Mouse (Mus musculus): ENCODE data around the gene Gmfb.

Gmfb gene

GRCm38 (mm10) chr14:46803259-46803658, 18.8 kb downstream of the Gmfb start:
- DNase-seq (ENCODE audit: low read depth, low spot score), result no peak

DNA sequence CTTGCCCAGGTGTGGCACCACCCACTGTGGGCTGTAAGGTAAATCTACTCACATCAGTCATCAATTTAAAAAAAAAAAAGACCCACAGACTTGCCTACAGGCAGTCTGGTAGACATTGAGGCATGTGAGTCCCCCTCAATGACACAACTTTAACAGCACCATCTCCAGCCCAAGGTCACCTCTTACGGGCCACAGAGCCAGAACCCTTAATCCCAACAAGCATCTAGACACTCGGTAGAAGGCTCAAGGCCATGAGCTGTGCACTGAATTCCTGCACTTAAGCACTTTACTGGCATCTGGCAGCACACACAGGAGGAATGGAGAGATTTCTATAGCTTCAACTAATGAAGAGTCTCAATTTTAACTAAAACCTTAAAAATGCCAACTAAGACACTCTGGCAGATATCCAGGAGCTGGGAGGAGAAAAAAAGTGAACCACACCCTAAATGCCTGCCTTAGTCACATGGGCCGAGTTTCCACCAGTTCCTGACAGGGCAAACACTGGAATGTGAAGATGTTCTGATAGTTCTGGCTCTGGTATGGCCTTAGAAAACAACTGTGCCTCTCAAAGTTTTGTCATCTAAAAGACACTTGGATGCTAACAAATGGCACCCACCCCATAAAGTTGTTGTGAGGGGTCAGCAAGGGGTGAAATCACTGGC, 21.2 kb downstream of the Gmfb start:
- DNase-seq (ENCODE audit: low read depth, low spot score), result no peak

GRCm38 (mm10) chr14:46794157-46794556, 27.9 kb downstream of the Gmfb start:
- DNase-seq (ENCODE audit: low read depth, low spot score), result no peak

- DNase-seq (ENCODE audit: low read depth, low spot score), result no peak
These were observed 31.3 kb downstream of the Gmfb start for GRCm38 (mm10) chr14:46790723-46791122.

DNA sequence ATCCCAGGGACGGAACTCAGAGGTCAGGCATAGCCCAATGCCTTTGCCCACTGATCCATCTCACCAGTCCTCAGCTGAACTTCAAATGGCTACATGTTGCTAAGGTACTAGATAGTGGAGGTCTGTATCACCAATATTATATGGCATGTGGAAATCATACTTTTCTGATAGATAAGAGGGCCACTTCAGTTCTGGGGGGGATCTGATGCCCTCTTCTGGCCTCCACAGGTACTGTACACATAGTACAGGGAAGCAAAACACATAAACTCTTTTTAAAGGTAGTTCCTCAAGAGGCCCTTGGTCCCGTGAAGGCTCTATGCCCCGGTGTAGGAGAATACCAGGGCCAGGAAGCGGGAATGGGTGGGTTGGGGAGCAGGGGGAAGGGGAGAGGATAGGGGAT, 31.7 kb downstream of the Gmfb start:
- no peak for DNase-seq (ENCODE audit: low read depth, low spot score)

DNA sequence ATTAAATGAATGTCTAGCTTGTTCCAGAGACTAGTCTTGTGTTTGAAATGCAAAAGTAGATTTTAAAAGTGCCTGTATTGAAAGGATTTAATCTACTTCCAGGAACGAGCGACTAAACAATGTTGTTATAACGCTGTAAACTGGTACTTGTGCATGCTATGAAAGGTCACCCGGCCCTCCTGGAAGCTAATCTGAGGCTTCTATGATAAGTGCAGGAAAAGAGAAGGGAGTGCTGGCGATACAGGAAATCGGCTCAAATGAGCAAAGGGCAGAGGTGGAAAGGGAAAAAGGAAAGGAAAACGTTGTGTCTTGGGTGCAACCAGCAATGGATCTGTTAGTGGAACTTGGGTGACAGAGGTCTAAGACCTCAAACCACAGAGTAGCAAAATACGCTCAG, 33.5 kb downstream of the Gmfb start:
- no peak for DNase-seq (ENCODE audit: low read depth, low spot score)

GRCm38 (mm10) chr14:46787787-46788504, 34.1 kb downstream of the Gmfb start, which contains the start of gene Cnih1:
Gene Cnih1 (minus strand): TSS chr14:46788411.
- DNase-seq (ENCODE audit: low read depth, low spot score), result peak; percentile 79

DNA sequence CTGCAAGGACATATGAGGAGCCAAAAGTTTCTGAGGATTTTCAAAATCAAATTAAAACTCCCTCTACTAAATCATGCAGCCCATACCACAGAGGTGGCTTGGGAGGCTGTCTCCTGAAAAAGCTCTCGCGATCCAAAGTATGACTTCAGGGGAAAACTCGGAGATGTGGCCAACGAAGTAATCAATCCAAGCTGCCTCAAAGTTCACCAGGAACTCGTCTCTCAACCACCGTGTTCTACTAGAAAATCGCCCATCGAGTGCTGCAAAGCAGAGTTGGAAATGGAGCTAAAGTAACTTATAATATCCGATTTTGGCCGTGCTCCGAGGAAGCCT, 34.6 kb downstream of the Gmfb start:
- no peak for DNase-seq (ENCODE audit: low read depth, low spot score)

GRCm38 (mm10) chr14:46785247-46785646, 36.8 kb downstream of the Gmfb start:
- no peak for DNase-seq (ENCODE audit: low read depth, low spot score)

DNA sequence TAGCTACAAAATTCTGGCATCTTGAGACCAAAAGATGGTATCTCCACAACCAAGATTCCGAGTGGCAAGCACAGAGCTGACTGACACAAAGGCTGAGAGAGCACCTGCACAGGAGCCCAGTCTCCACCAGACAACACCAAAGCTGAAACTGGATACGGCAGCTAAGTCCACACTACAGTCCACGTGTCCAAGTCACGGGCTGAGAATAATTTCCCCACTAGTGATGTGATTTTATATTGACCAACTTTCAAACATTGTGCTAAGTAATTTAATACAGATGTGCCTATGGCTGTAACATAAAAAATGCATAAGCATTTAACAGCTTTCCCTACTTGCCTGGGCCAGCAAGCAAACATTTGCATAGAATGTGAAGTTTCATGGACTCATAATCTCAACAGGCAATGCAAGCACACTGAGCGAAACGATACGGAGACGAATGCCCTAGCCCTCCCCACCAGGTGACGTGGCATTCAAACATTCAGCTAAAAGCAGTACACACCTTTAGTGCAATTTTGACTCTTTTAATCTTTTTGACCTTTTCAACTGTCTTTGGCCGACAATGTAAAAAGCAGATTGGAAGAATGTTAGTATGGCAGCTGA, 38.6 kb downstream of the Gmfb start:
- no peak for DNase-seq (ENCODE audit: low read depth, low spot score)

DNA sequence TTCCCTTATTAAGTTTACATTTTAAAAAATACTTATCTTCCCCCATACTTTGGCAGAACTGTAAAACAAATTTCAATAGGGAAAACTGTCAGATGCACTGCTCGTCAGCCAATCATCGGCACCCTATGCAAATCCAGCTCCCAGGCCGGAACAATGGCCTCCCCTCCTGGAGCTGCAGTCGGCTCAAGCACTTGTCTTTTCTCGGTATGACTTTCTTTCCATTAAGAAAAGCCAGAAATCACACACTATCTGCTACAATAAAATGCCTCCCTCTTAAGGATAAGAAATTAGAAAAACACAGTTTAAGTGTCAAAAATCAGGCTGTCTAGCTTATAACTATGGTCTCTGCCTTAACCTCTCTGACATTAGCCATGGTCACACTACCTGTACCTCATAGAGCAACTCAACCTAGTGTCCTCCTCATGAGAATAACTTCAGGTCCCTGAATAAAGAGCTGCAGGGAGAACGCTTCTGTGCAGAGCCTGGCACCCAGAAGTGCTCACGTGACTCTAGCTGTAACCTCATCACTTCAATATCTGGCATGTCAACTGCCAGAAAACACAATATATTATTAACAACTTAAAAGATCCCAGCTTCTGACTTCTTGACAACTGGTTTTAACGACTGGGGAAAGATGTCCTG, 39.7 kb downstream of the Gmfb start:
- DNase-seq (ENCODE audit: low read depth, low spot score), result no peak

DNA sequence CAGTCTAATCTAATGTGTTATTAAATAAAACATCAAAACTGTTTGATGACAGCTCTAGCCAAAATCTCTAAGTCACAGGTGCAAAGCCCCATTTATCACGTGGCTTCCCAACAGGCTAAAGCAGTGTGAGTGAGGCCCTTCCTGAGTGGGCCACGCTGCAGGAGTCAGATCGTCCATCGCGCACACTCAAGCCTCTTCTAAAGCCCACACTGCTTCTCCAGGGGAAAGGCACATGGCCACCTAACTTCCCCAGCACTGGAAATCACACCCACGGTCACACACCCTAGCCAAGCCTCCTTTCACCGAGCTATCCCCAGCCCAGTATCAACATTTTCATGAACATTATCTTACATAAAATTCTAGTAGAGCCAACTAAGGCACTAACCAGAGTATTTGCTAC, 41.0 kb downstream of the Gmfb start:
- DNase-seq (ENCODE audit: low read depth, low spot score), result no peak

DNA sequence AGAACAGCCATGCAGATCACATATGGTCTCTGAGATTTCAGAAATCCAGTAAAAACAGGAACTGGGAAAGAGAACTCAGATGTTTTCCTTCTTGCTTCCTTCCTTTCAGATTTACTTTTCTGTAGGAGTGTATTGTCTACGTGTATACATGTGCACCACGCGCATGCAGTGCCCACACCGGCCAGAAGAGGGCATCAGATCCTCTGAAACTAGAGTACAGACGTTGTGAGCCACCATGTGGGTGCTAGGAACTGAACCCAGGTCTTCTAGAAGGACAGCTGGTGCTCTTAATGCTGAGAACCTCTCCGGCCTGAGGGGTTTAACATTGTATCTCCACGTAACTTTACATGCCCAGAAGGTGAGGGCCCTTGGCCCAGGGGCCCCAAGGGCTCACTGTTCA, 42.8 kb downstream of the Gmfb start:
- DNase-seq (ENCODE audit: low read depth, low spot score), result no peak

GRCm38 (mm10) chr14:46778756-46779155, 43.3 kb downstream of the Gmfb start:
- DNase-seq (ENCODE audit: low read depth, low spot score), result no peak

DNA sequence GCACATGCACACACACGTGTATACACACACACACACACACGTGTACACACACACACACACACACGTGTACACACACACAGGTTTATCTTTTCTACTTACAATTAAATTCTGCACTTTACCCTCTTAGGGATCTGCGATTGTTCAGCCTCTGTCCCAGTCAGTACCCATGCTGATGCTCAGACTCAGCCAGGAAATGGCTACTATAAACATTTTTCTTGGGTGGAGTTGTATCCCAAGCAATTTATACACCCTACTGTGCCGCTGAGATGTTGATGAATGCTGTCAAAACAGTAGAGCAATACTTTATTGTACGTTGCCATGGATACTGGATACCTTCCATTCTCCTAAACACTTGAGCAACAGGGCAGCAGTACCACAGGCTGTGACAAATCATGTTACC, 52.0 kb downstream of the Gmfb start:
- no peak for DNase-seq (ENCODE audit: low read depth, low spot score)

DNA sequence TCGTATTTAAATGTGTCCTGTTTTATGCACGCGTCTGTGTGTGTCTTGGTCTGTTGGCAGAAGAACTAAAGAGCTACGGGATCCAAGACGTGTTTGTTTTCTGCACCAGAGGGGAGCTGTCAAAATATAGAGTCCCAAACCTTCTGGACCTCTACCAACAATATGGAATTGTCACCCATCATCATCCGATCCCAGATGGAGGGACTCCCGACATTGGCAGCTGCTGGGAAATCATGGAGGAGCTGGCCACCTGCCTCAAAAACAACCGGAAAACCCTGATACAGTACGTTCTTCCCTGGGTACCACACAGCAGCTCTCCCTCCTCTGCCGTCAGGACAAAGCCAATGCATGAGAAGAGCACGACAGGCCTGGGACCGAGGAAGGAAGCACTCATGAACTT, 54.9 kb downstream of the Gmfb start:
- DNase-seq (ENCODE audit: low read depth, low spot score), result no peak

- DNase-seq (ENCODE audit: low read depth, low spot score), result no peak
These were observed 60.9 kb downstream of the Gmfb start for GRCm38 (mm10) chr14:46761186-46761585.

DNA sequence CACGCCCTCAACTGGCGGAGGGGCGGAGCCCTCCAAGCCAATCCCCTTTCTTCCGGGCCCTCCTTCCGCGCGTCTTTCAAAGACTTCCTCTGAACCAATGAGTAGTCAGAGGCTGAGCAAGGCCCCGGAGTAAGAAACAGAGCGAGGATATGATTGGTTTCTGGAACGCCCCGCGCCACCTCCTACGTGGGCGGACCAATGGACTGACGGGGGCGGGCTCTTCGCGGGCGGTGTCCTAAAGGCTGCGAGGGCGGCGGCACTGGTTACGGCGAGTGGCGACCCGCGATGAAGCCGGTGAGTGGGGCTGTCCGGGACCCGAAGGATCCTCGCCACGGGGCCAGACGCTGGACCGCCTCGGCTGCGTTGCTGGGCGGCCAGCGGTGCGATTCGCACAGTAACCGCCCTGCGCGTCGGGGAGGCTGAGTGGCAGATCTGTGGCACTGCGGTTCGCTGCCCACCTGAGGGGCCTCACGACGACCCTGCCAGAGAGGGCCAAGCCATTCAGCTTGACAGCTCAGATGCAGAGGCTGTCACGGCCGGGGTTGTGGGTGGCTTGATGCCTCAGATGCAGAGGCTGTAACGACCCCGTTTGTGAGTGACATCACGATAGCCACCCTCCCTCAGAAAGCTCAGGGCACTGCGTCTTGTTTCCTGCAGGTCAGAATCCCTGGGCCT, 61.5 kb downstream of the Gmfb start, which contains the start of gene Cdkn3:
Gene Cdkn3 (plus strand): TSS at position 187 of the 675 bp plus-strand sequence.
- peak; percentile 67 for DNase-seq (ENCODE audit: low read depth, low spot score)

DNA sequence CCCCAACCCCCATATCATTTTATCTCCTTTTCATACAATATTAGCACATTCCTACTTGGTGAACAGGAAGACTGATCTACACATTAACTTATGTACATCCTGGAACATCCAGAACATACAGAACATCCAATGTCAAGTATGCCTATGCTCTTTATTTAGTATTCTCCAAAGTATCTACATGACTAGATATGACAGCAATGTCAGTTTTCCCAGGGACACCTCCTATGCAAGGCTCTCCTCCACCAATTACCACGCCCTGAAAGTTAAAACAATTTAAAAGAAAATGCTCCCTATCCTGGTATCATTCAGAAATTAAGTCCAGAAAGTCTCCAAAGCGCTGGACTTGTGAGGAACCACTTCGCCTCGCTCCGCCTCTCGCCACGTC, 62.1 kb downstream of the Gmfb start:
- no peak for DNase-seq (ENCODE audit: low read depth, low spot score)
